ENCODE assay signal across 12 mouse cellular contexts in the genomic region with DNA sequence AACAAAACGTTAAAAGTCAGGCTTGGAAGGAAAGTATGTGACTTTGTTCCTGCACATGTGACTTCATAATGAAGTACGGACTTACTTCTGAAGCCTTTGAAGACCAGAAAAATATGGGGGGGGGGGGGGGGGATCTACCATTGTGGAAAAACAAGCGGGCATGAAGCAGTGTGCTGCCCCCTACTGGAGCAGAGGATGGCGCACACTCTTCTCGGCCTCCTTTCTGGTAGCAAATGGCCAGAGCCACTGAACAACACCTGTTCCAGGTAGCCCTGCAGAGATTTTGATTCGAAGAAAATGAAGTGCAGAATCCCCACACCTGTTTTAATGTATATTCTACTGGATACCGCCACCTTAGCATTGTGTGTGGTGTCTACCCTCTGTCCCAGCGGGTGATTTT.
DNase-seq lines count a peak whose midpoint lies in the region; ATAC-seq and TF ChIP-seq lines count a peak whose summit lies in the region.
"Had no signal": no experiment of that assay in that cellular context is flagged by ENCODE, and none has a peak within 500 bp of the region (broad histone marks: within the 10 kb centered on the region; RNA-seq: fewer than 3 reads in every experiment).

No protein-coding gene starts in this region.

- WGBS in lung, embryonic 14.5 days = 59% methylated on average over 8 of the region's 8 CpGs
- WGBS in hindbrain, embryonic 16.5 days = 44% methylated on average over 8 of the region's 8 CpGs

- intact Hi-C loops in gastrocnemius, postnatal 14 days (cut with DNase I; ENCODE audit: low total_unique reads) = no loop called here

- peak; percentile 6 for DNase-seq in gastrocnemius, postnatal 10 days
- no peak for DNase-seq in gastrocnemius, postnatal 14 days
- peak; percentile 7 for DNase-seq in lung, embryonic 14.5 days
- no peak for DNase-seq in lung, postnatal 25 days (ENCODE audit: low spot score)
- DNase-seq in R1 (ENCODE audit: low read depth, low spot score) = peak; percentile 24
- peak; percentile 31 to 37 for DNase-seq in kidney, postnatal 4 days
- no peak for DNase-seq in left cerebral cortex, adult 11 months (ENCODE audit: low spot score)
- DNase-seq: layer of hippocampus, postnatal 36 days had no signal

- no peaks in the 10 kb centered on the region for H3K36me3 ChIP-seq in lung, embryonic 14.5 days (ENCODE audit: insufficient read depth)
- no peaks in the 10 kb centered on the region for H3K36me3 ChIP-seq in hindbrain, embryonic 16.5 days (ENCODE audit: control insufficient read depth, insufficient read depth, low read length)
- H3K36me3 ChIP-seq: liver, embryonic 12.5 days had no signal

- no peak overlapping the region for H3K9ac ChIP-seq in lung, embryonic 14.5 days
- no peak overlapping the region for H3K9ac ChIP-seq in hindbrain, embryonic 16.5 days (ENCODE audit: low read depth, low read length)
- H3K9ac ChIP-seq: liver, embryonic 12.5 days had no signal

- no peak for ATAC-seq in lung, embryonic 14.5 days (ENCODE audit: insufficient read depth)
- ATAC-seq in hindbrain, embryonic 16.5 days = no peak
- ATAC-seq: liver, embryonic 12.5 days had no signal

- H3K4me3 ChIP-seq in lung, embryonic 14.5 days (ENCODE audit: low read depth, low read length) = no peak overlapping the region
- H3K4me3 ChIP-seq in hindbrain, embryonic 16.5 days (ENCODE audit: low read length) = no peak overlapping the region
- H3K4me3 ChIP-seq: erythroblast, embryonic 14.5 days; liver, embryonic 12.5 days; myocyte had no signal

- no peaks in the 10 kb centered on the region for H3K4me1 ChIP-seq in lung, embryonic 14.5 days (ENCODE audit: insufficient read depth)
- H3K4me1 ChIP-seq in hindbrain, embryonic 16.5 days (ENCODE audit: control insufficient read depth, insufficient read depth, low read depth, low read length) = no peaks in the 10 kb centered on the region
- H3K4me1 ChIP-seq: liver, embryonic 12.5 days had no signal

- H3K9me3 ChIP-seq in lung, embryonic 14.5 days (ENCODE audit: low read depth, low read length) = no peaks in the 10 kb centered on the region
- H3K9me3 ChIP-seq in hindbrain, embryonic 16.5 days (ENCODE audit: control insufficient read depth, low read length) = no peaks in the 10 kb centered on the region
- H3K9me3 ChIP-seq: liver, embryonic 12.5 days had no signal

- H3K27me3 ChIP-seq in lung, embryonic 14.5 days (ENCODE audit: insufficient read depth, low read length) = no peaks in the 10 kb centered on the region
- no peaks in the 10 kb centered on the region for H3K27me3 ChIP-seq in hindbrain, embryonic 16.5 days (replicated peaks; ENCODE audit: control insufficient read depth, insufficient read depth, low read length)
- H3K27me3 ChIP-seq: liver, embryonic 12.5 days had no signal

- 0 out of 2 replicates have a peak, but pooled peaks have one; percentile 20 for TF ChIP-seq CTCF in lung, embryonic 14.5 days (IDR thresholded peaks at IDR 0.05; ENCODE audit: low read depth)

- H3K4me2 ChIP-seq in lung, embryonic 14.5 days = no peak overlapping the region
- no peak overlapping the region for H3K4me2 ChIP-seq in hindbrain, embryonic 16.5 days (ENCODE audit: low read length)
- H3K4me2 ChIP-seq: liver, embryonic 12.5 days had no signal

- H3K27ac ChIP-seq in lung, embryonic 14.5 days (ENCODE audit: low read depth) = no peak overlapping the region
- H3K27ac ChIP-seq in hindbrain, embryonic 16.5 days (ENCODE audit: low read depth, low read length) = no peak overlapping the region
- H3K27ac ChIP-seq: liver, embryonic 12.5 days had no signal

Comparison
In these comparisons a context has a peak if more than half of its experiments do, and no peak if none do; other contexts are left out.
1. DNase-seq: peak in gastrocnemius, postnatal 10 days (single experiment), lung, embryonic 14.5 days (single experiment), R1 (single experiment) and kidney, postnatal 4 days (2 of 2); none in gastrocnemius, postnatal 14 days (single experiment), lung, postnatal 25 days (single experiment) and left cerebral cortex, adult 11 months (single experiment).